Mouse (Mus musculus) heart, embryonic 12.5 days (tissue): ENCODE measurements at regions not wholly inside any gene's neighbourhood (a gene's known extent, or its start where the extent isn't known, plus 50 kb on each side); places are given as distances from the start of the nearest gene placed in this dataset.
"Not testable (repeated sequence)": the region's sequence is repeated elsewhere in the genome, so short reads cannot be mapped to it uniquely, and the experiment has no call there.

Source experiments
- ATAC-seq: fragments of 200-750 bp; cut with Nextera tagmentation; 2 replicates; pipeline ENCODE4 v1.8.0; 2017; ENCODE audit warnings: moderate TSS enrichment, moderate library complexity; ENCODE audit not compliant: insufficient number of reproducible peaks, low FRiP score
- H3K27ac ChIP-seq: fragments of 300-500 bp; sonication (generic); 2 replicates; pipeline ENCODE4 v1.5.1; 2016; ENCODE audit warnings: mild to moderate bottlenecking, moderate library complexity; ENCODE audit not compliant: poor library complexity, severe bottlenecking
- H3K27me3 ChIP-seq: fragments of 300-500 bp; sonication (generic); replicated peaks from 2 replicates; pipeline ENCODE4 v1.6.1; 2016; ENCODE audit warnings: mild to moderate bottlenecking, moderate library complexity
- H3K36me3 ChIP-seq: fragments of 300-500 bp; sonication (generic); 2 replicates; pipeline ENCODE4 v1.6.1; 2016; ENCODE audit warnings: mild to moderate bottlenecking, moderate library complexity
- H3K4me1 ChIP-seq: fragments of 300-500 bp; sonication (generic); replicated peaks from 2 replicates; pipeline ENCODE4 v1.6.1; 2016; ENCODE audit warnings: mild to moderate bottlenecking
- H3K4me2 ChIP-seq: fragments of 300-500 bp; sonication (generic); 2 replicates; pipeline ENCODE4 v1.6.1; 2016; ENCODE audit warnings: mild to moderate bottlenecking, moderate library complexity
- H3K4me3 ChIP-seq: fragments of 300-500 bp; sonication (generic); 2 replicates; pipeline ENCODE4 v1.5.1; 2016; ENCODE audit warnings: mild to moderate bottlenecking
- H3K9ac ChIP-seq: fragments of 300-500 bp; sonication (generic); 2 replicates; pipeline ENCODE4 v1.6.1; 2016; ENCODE audit warnings: mild to moderate bottlenecking, moderate library complexity
- H3K9me3 ChIP-seq: fragments of 300-500 bp; sonication (generic); replicated peaks from 2 replicates; pipeline ENCODE4 v1.6.1; 2016; ENCODE audit warnings: mild to moderate bottlenecking, moderate library complexity
- WGBS: fragments of 180-500 bp; shearing (Covaris S2); methylation state at CpG from one replicate; pipeline ENCODE4 v1.1.7; 2016; 5-methylcytosine and 5-hydroxymethylcytosine counted together

GRCm38 (mm10) chr13:3377801-3378200, 160.1 kb upstream of the Gdi2 start:
- H3K27ac ChIP-seq, H3K27me3 ChIP-seq, ATAC-seq, H3K4me2 ChIP-seq, H3K9ac ChIP-seq, H3K36me3 ChIP-seq, H3K4me3 ChIP-seq, H3K4me1 ChIP-seq: not testable (repeated sequence)
- peaks cover 16% of the 10 kb centered on the region for H3K9me3 ChIP-seq
- WGBS: 51% methylated on average over 3 of the region's 3 CpGs

GRCm38 (mm10) chr13:3405783-3406182, 132.1 kb upstream of the Gdi2 start:
- whole genome bisulfite sequencing: 73% methylated on average over 2 of the region's 2 CpGs
- H3K36me3 ChIP-seq, ATAC-seq, H3K9me3 ChIP-seq, H3K9ac ChIP-seq, H3K27me3 ChIP-seq, H3K27ac ChIP-seq, H3K4me2 ChIP-seq, H3K4me3 ChIP-seq, H3K4me1 ChIP-seq: not testable (repeated sequence)

GRCm38 (mm10) chr13:3406236-3407017, 131.4 kb upstream of the Gdi2 start:
- H3K4me3 ChIP-seq, H3K9ac ChIP-seq, H3K27me3 ChIP-seq, H3K4me2 ChIP-seq, H3K36me3 ChIP-seq, H3K27ac ChIP-seq, H3K4me1 ChIP-seq, H3K9me3 ChIP-seq: not testable (repeated sequence)
- 0 out of 2 replicates have a peak, but pooled peaks have one; percentile 48 for ATAC-seq
- 33% methylated on average over 8 of the region's 8 CpGs for WGBS

- H3K4me3 ChIP-seq, H3K27me3 ChIP-seq, H3K9ac ChIP-seq, H3K9me3 ChIP-seq, ATAC-seq, H3K36me3 ChIP-seq, H3K4me1 ChIP-seq, H3K4me2 ChIP-seq, H3K27ac ChIP-seq: not testable (repeated sequence)
- WGBS: 64% methylated on average over 3 of the region's 3 CpGs
Measured at GRCm38 (mm10) chr13:3410281-3410680, 127.6 kb upstream of the Gdi2 start.

GRCm38 (mm10) chr13:3417026-3417425, 120.8 kb upstream of the Gdi2 start:
- Histone ChIP-seq H3K4me2 (no peak overlapping the region), H3K4me3 (no peak overlapping the region), H3K27me3 (no peaks in the 10 kb centered on the region), H3K4me1 (no peaks in the 10 kb centered on the region), H3K36me3 (no peaks in the 10 kb centered on the region), H3K27ac (no peak overlapping the region), H3K9me3 (peaks cover 23% of the 10 kb centered on the region), H3K9ac (no peak overlapping the region)
- 63% methylated on average over 1 of the region's 1 CpGs for WGBS
- no peak for ATAC-seq

- H3K27me3 ChIP-seq, H3K27ac ChIP-seq, H3K4me2 ChIP-seq, ATAC-seq, H3K36me3 ChIP-seq, H3K4me1 ChIP-seq, H3K4me3 ChIP-seq, H3K9ac ChIP-seq, H3K9me3 ChIP-seq: not testable (repeated sequence)
- WGBS: 81% methylated on average over 6 of the region's 6 CpGs
Measured at GRCm38 (mm10) chr13:3455374-3455773, 82.5 kb upstream of the Gdi2 start.

- no peak for ATAC-seq
Measured at GRCm38 (mm10) chr13:3476884-3477283, 61.0 kb upstream of the Gdi2 start.

GRCm38 (mm10) chr13:3477997-3478728, 59.7 kb upstream of the Gdi2 start:
- no peak overlapping the region for H3K27ac ChIP-seq
- 2% methylated on average over 34 of the region's 45 CpGs for whole genome bisulfite sequencing

More at GRCm38 (mm10) chr13:3476884-3477283, 61.0 kb upstream of the Gdi2 start:
- H3K4me3 ChIP-seq: no peak overlapping the region
- H3K9ac ChIP-seq: no peak overlapping the region
- H3K9me3 ChIP-seq: no peaks in the 10 kb centered on the region
- no peak overlapping the region for H3K4me2 ChIP-seq
- no peaks in the 10 kb centered on the region for H3K27me3 ChIP-seq
- H3K4me1 ChIP-seq: no peaks in the 10 kb centered on the region; the same call in 1 of the 2 replicates
- H3K36me3 ChIP-seq: 0 out of 2 replicates have a peak, but pooled peaks cover 2% of the 10 kb centered on the region
- no peak overlapping the region for H3K27ac ChIP-seq

More at GRCm38 (mm10) chr13:3477997-3478728, 59.7 kb upstream of the Gdi2 start:
- Histone ChIP-seq H3K4me2 (peak overlapping the region; percentile 75), H3K27me3 (no peaks in the 10 kb centered on the region), H3K4me3 (peak overlapping the region; percentile 65), H3K9ac (peak overlapping the region; percentile 57), H3K9me3 (no peaks in the 10 kb centered on the region), H3K4me1 (no peaks in the 10 kb centered on the region; the same call in 1 of the 2 replicates), H3K36me3 (0 out of 2 replicates have a peak, but pooled peaks cover 2% of the 10 kb centered on the region)
- peak; percentile 94 for ATAC-seq
